Mouse (Mus musculus) gonadal fat pad, adult 2 months (tissue): ENCODE data around the gene Mepce. TPM values are rescaled to one million over a fixed set of nuclear protein-coding genes. Genes with fewer than 3 reads are reported as not detected.

Source experiments
- DNase-seq: peaks from one replicate; pipeline ENCODE4 v3.0.0-alpha.2; 2012; ENCODE audit warnings: low read depth
- polyA plus RNA-seq: library from polyadenylated mRNA; depleted of rRNA; stranded (reverse); fragments of >200 nt; gene quantifications from 2 replicates; pipeline ENCODE4 v1.2.3, GENCODE M21; 2012; rRNA removed

Gene Mepce
- polyA plus RNA-seq, 1 experiment, result 41.5 TPM

GRCm38 (mm10) chr5:137741023-137741931 is 46.2 kb downstream of the Mepce start, which contains the start of gene Nyap1:
Nyap1 (minus strand) TSS chr5:137741607.
- no peak for DNase-seq

DNA sequence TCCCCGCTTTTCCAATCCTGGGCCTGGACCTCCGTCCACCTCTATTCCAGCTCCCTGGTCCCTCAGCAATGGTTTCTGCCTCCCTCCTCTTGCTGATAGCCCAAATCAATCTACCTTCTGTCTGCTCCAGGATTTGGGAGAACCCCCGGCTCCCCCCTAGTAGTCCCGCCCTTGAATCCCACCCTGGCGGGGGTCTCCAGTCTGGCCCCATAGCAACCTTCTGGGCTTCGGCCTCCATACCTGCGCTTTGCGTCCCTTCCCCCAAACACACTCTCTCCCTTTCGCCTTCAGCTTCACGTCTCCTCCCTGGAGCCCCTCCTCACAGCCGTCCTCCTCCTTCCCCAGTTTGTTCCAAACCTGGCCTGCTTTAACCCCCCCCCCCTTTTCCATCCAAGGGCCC is 46.9 kb downstream of the Mepce start:
- DNase-seq, result no peak

GRCm38 (mm10) chr5:137739471-137739870 is 48.0 kb downstream of the Mepce start:
- DNase-seq, result no peak

DNA sequence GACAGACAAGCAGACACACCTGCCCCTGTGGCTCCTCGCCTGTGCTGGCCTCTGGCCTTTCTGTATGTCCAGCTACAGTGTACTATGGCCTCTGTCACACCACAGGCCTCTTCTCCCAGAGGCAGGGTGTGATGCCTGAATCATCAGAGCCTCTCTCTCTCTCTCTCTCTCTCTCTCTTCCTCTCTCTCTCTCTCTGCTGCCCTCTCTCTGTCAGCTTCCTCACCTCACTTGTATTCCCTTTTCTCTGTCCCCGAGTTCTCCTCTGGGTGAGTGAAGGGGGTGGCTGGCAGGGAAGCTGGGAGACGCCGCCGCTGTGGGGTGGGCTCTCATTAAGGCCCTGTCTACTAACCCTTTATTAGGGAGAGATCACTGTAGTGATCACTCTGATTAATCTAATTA is 48.9 kb downstream of the Mepce start:
- no peak for DNase-seq

- no peak for DNase-seq
Observed at GRCm38 (mm10) chr5:137737400-137737940, 50.0 kb downstream of the Mepce start.

- DNase-seq, result no peak
Observed at GRCm38 (mm10) chr5:137734289-137735061, 53.0 kb downstream of the Mepce start.

- no peak for DNase-seq
Observed at GRCm38 (mm10) chr5:137733638-137734288, 53.7 kb downstream of the Mepce start.

Other genes starting within 250 kb of the Mepce start
- gene Actl6b, start 234.1 kb downstream of the Mepce start, polyA plus RNA-seq, result 0.35 TPM in 1 of 2 replicates, not detected in the other
- gene Tfr2, start 217.8 kb downstream of the Mepce start, polyA plus RNA-seq, result 1.1 and 1.3 TPM in 2 replicates
- 55.1 and 72.1 TPM in 2 replicates for gene Mospd3, start 186.6 kb downstream of the Mepce start, polyA plus RNA-seq
- 97.0 and 119 TPM in 2 replicates for gene Pcolce, start 173.9 kb downstream of the Mepce start, polyA plus RNA-seq
- 0.63 and 1.1 TPM in 2 replicates for gene Fbxo24, start 158.7 kb downstream of the Mepce start, polyA plus RNA-seq
- 39.7 and 53.8 TPM in 2 replicates for gene Lrch4, start 158.5 kb downstream of the Mepce start, polyA plus RNA-seq
- gene Gm20605, start 158.5 kb downstream of the Mepce start, polyA plus RNA-seq, result 21.1 and 26.1 TPM in 2 replicates
- gene Sap25, start 146.3 kb downstream of the Mepce start, polyA plus RNA-seq, result 55.8 and 60.8 TPM in 2 replicates
- gene Irs3, start 141.9 kb downstream of the Mepce start, polyA plus RNA-seq, result 19.8 and 25.6 TPM in 2 replicates
- gene Agfg2, start 102.9 kb downstream of the Mepce start, polyA plus RNA-seq, result 42.2 and 46.9 TPM in 2 replicates
- gene Nyap1, start 46.0 kb downstream of the Mepce start, polyA plus RNA-seq, result 3.9 and 4.1 TPM in 2 replicates
- 138 and 226 TPM in 2 replicates for gene Tsc22d4, start 41.9 kb downstream of the Mepce start, polyA plus RNA-seq
- 18.9 and 20.8 TPM in 2 replicates for gene Ppp1r35, start 8.8 kb downstream of the Mepce start, polyA plus RNA-seq
- gene Zcwpw1, start 143 bp upstream of the Mepce start, polyA plus RNA-seq, result 2.0 and 3.1 TPM in 2 replicates
- gene Pilra, start 48.6 kb upstream of the Mepce start, polyA plus RNA-seq, result 5.4 and 7.4 TPM in 2 replicates
- 3.2 and 3.5 TPM in 2 replicates for gene Pilrb1, start 70.5 kb upstream of the Mepce start, polyA plus RNA-seq
- gene Pilrb2, start 84.2 kb upstream of the Mepce start, polyA plus RNA-seq, result 3.4 and 4.3 TPM in 2 replicates
- gene Cyp3a13, start 134.0 kb upstream of the Mepce start, polyA plus RNA-seq, result 0.04 and 0.05 TPM in 2 replicates
- gene Gjc3, start 175.4 kb upstream of the Mepce start, polyA plus RNA-seq, result 0.04 and 0.05 TPM in 2 replicates
- gene Azgp1, start 193.9 kb upstream of the Mepce start, polyA plus RNA-seq, result 2.0 and 3.7 TPM in 2 replicates
- not detected in 2 replicates for gene Smok3a, start 233.6 kb upstream of the Mepce start, polyA plus RNA-seq
- gene Smok3b, start 233.8 kb upstream of the Mepce start, polyA plus RNA-seq, result 0.08 TPM in 1 of 2 replicates, not detected in the other